Mouse (Mus musculus): Measurements from ENCODE around the gene Npas3. TPM values are rescaled to one million over a fixed set of nuclear protein-coding genes. Genes with fewer than 3 reads are reported as not detected.

The Npas3 gene
- total and polyA plus RNA-seq, 2 experiments, result 0.04 TPM; not detected in 1

DNA sequence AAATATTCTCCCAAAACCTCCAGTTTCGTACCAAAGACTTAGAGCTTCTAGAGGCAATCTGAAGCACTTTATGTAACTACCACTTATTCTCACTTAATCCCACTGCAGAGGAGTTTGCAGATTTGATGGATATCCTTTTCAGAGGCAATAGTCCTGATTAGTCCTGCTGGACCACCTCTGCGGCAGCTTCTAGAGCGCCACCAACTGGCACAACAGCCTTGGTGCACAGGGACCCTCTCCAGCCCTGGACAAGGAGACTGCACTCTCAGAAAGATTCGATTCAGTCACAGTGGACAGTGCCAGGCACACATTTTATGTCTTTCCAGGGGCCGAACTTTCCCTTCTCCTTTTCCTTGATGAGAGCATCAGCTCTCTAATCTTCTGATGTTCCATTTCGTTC, 471.4 kb downstream of the Npas3 start:
- no peak for DNase-seq (ENCODE audit: extremely low read depth, low read depth, low spot score)
- 54% methylated on average over 6 of the region's 6 CpGs for WGBS

DNA sequence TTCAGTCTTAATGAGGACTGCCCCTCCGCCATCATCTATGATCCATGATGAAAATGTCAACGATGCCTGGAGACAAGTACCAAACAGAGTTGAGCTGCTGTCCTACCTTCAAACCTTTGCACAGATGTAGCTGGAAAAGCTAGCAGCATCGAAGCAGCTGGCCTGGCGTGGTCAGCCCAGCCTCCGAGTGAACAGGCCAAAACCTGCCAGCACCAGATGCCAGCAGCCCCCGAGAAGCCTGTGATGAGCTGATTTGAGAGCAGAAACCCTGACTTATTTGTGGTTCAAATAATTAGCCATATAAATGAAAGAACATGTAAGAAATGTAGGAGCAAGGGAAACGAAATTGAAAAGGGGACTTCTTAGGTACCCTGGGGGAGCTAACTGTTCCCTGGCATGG, 473.7 kb downstream of the Npas3 start:
- no peaks in the 10 kb centered on the region for H3K27me3 ChIP-seq (ENCODE audit: control insufficient read depth, insufficient read depth, low read length)
- H3K79me2 ChIP-seq (ENCODE audit: control insufficient read depth, insufficient read depth, low read length), result no peaks in the 10 kb centered on the region
- WGBS, result 86% methylated on average over 7 of the region's 7 CpGs
- H3K9ac ChIP-seq (ENCODE audit: low read depth, low read length), result no peak overlapping the region
- no peak for DNase-seq (ENCODE audit: extremely low read depth, low read depth, low spot score)
- TF ChIP-seq POLR2A (IDR thresholded peaks at IDR 0.05; ENCODE audit: extremely low read depth, insufficient read depth, low read length) (no peak), CTCF (IDR thresholded peaks at IDR 0.05; ENCODE audit: low read depth, low read length) (no peak)
- H3K4me3 ChIP-seq (ENCODE audit: insufficient read depth, low read depth, low read length), result no peak overlapping the region
- H3K4me1 ChIP-seq (ENCODE audit: control insufficient read depth, insufficient read depth, low read length), result no peaks in the 10 kb centered on the region
- H3K36me3 ChIP-seq (ENCODE audit: control insufficient read depth, insufficient read depth, low read length), result no peaks in the 10 kb centered on the region
- H3K27ac ChIP-seq (replicated peaks; ENCODE audit: insufficient read depth, low read depth, low read length), result no peak overlapping the region

More for the DNA sequence above, 471.4 kb downstream of the Npas3 start:
- TF ChIP-seq POLR2A (IDR thresholded peaks at IDR 0.05; ENCODE audit: extremely low read depth, insufficient read depth, low read length) (no peak), CTCF (IDR thresholded peaks at IDR 0.05; ENCODE audit: low read depth, low read length) (no peak)
- Histone ChIP-seq H3K4me1 (ENCODE audit: control insufficient read depth, insufficient read depth, low read length) (no peaks in the 10 kb centered on the region), H3K27ac (replicated peaks; ENCODE audit: insufficient read depth, low read depth, low read length) (no peak overlapping the region), H3K9ac (ENCODE audit: low read depth, low read length) (no peak overlapping the region), H3K27me3 (ENCODE audit: control insufficient read depth, insufficient read depth, low read length) (no peaks in the 10 kb centered on the region), H3K4me3 (ENCODE audit: insufficient read depth, low read depth, low read length) (no peak overlapping the region), H3K79me2 (ENCODE audit: control insufficient read depth, insufficient read depth, low read length) (no peaks in the 10 kb centered on the region), H3K36me3 (ENCODE audit: control insufficient read depth, insufficient read depth, low read length) (no peaks in the 10 kb centered on the region)

DNA sequence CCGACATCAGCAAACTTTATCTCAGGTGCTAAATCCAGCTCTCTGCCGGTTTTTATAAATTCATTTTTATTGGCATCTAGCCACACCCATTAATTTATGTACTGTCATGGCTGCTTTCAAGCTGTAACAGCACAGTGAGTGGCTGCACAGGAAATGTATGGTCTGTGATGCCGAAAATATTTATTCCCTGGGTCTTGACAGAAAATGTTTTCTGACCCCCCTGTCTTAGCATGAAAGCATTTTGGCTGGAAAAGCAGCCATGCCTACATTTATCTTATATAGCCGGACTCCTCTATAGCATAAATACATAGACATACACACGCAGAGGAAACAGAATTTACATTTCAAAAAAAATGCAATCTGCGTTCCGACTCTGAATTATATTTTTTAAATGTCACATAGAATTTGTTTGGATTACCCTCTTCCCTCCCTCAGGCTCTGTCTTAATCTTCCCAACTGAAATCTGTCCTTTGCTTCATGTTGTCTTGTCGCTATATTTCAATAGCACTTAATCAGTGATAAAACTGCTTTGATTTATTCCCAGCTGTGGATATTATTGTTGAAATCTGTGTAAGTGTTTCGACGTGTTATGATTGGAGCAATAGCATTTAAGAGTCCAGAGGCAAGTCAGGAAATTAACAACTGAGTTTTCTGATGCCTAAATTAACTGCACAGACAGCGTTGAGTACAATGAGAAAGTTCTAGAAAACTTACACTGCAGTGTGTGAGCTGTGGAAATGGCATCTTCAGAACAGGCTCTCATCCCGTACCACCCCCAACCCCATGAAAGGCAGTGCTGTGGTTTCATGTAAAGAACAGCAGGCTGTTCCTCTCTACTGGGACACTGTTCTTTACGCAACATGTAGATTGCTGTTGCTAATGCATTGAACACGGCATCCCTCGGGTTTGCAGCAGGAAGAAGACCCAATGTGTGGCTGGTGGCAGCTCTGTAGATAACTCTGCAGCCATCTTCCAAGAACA, 474.5 kb downstream of the Npas3 start:
- H3K36me3 ChIP-seq (ENCODE audit: control insufficient read depth, insufficient read depth, low read length), result no peaks in the 10 kb centered on the region

DNA sequence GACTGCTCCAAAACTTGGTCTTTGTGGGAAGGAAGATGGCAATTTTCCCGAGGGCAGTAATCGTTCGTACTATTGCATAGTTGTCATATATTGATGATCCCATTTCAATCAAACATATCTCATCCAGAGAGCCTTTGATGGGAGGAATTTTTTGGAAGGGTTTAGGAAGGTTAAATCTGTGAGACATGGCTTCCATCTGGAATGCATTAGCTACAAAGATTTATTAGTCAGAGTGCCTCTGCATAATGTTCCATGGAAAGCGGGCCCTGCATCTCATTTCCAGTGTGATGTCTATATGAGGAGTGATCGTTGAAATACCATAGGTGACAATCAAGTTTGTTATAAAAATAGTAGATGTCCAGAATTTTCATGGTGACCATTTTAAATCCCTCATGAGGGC, 480.8 kb downstream of the Npas3 start:
- TF ChIP-seq POLR2A (IDR thresholded peaks at IDR 0.05; ENCODE audit: extremely low read depth, insufficient read depth, low read length), result no peak
- no peak for TF ChIP-seq CTCF (IDR thresholded peaks at IDR 0.05; ENCODE audit: low read depth, low read length)
- H3K79me2 ChIP-seq (ENCODE audit: control insufficient read depth, insufficient read depth, low read length), result no peaks in the 10 kb centered on the region
- H3K9ac ChIP-seq (ENCODE audit: low read depth, low read length), result no peak overlapping the region
- H3K36me3 ChIP-seq (ENCODE audit: control insufficient read depth, insufficient read depth, low read length), result no peaks in the 10 kb centered on the region
- no peak overlapping the region for H3K27ac ChIP-seq (replicated peaks; ENCODE audit: insufficient read depth, low read depth, low read length)
- WGBS, result 90% methylated on average over 5 of the region's 5 CpGs
- H3K4me1 ChIP-seq (ENCODE audit: control insufficient read depth, insufficient read depth, low read length), result no peaks in the 10 kb centered on the region
- no peaks in the 10 kb centered on the region for H3K27me3 ChIP-seq (ENCODE audit: control insufficient read depth, insufficient read depth, low read length)
- no peak for DNase-seq (ENCODE audit: extremely low read depth, low read depth, low spot score)
- no peak overlapping the region for H3K4me3 ChIP-seq (ENCODE audit: insufficient read depth, low read depth, low read length)

More for the DNA sequence above, 474.5 kb downstream of the Npas3 start:
- no peaks in the 10 kb centered on the region for H3K79me2 ChIP-seq (ENCODE audit: control insufficient read depth, insufficient read depth, low read length)
- TF ChIP-seq CTCF (IDR thresholded peaks at IDR 0.05; ENCODE audit: low read depth, low read length) (no peak), POLR2A (IDR thresholded peaks at IDR 0.05; ENCODE audit: extremely low read depth, insufficient read depth, low read length) (no peak)
- no peak overlapping the region for H3K27ac ChIP-seq (replicated peaks; ENCODE audit: insufficient read depth, low read depth, low read length)
- no peaks in the 10 kb centered on the region for H3K4me1 ChIP-seq (ENCODE audit: control insufficient read depth, insufficient read depth, low read length)
- H3K4me3 ChIP-seq (ENCODE audit: insufficient read depth, low read depth, low read length), result no peak overlapping the region
- 89% methylated on average over 15 of the region's 15 CpGs for WGBS
- H3K9ac ChIP-seq (ENCODE audit: low read depth, low read length), result no peak overlapping the region
- no peaks in the 10 kb centered on the region for H3K27me3 ChIP-seq (ENCODE audit: control insufficient read depth, insufficient read depth, low read length)
- DNase-seq (ENCODE audit: extremely low read depth, low read depth, low spot score), result no peak

DNA sequence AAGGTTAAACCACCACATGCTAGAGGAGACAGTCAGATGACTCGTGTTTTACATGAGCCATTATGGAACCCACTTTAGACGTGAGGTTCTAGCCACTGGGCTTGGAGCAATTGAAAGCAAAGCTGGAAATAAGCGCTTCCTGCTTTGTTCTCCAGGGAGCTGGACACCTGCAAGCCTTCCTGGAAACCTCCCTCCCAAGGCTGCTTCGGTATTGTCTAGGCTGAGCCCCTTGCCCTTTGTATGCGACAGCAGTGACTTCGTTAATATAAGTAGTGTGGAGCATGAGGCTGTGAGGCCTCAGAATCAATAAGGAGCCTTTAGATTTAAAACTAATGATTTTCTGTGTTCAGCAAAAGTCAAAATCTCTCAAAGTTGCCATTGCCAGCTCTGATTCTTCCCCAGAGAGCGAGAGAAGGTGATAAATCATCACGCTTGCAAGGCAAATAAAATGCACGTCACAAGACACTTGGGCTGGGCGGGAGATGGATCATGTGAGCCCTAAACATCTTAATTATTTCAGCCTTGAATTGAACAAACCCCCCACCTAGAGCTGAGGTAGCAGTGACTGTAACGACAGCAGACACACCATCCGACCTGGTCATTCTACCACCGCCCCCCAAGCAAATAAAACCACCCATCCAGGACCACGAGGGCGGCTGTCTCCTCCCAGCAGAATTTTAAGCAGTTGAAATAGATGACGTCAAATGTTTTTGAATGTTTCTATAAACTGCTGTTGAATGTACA, 490.2 kb downstream of the Npas3 start:
- Histone ChIP-seq H3K27me3 (ENCODE audit: control insufficient read depth, insufficient read depth, low read length) (no peaks in the 10 kb centered on the region), H3K4me1 (ENCODE audit: control insufficient read depth, insufficient read depth, low read length) (no peaks in the 10 kb centered on the region), H3K36me3 (ENCODE audit: control insufficient read depth, insufficient read depth, low read length) (no peaks in the 10 kb centered on the region), H3K9ac (ENCODE audit: low read depth, low read length) (no peak overlapping the region), H3K4me3 (ENCODE audit: insufficient read depth, low read depth, low read length) (no peak overlapping the region), H3K27ac (replicated peaks; ENCODE audit: insufficient read depth, low read depth, low read length) (no peak overlapping the region), H3K79me2 (ENCODE audit: control insufficient read depth, insufficient read depth, low read length) (no peaks in the 10 kb centered on the region)
- no peak for DNase-seq (ENCODE audit: extremely low read depth, low read depth, low spot score)
- WGBS, result 74% methylated on average over 16 of the region's 16 CpGs
- no peak for TF ChIP-seq CTCF (IDR thresholded peaks at IDR 0.05; ENCODE audit: low read depth, low read length)
- no peak for TF ChIP-seq POLR2A (IDR thresholded peaks at IDR 0.05; ENCODE audit: extremely low read depth, insufficient read depth, low read length)
